Mouse (Mus musculus): ENCODE results near the gene Xrcc6. TPM values are rescaled to one million over a fixed set of nuclear protein-coding genes. Genes with fewer than 3 reads are reported as not detected.
A peak's percentile ranks its signal among the peaks of the same experiment; 100 is the strongest.

Gene Xrcc6
- polyA plus RNA-seq, 1 experiment from 2014 or later, result 19.6 TPM

- no peaks in the 10 kb centered on the region for H3K36me3 ChIP-seq (ENCODE audit: insufficient read depth, low read length)
- H3K27ac ChIP-seq (ENCODE audit: low read length), result no peak overlapping the region
- no peak overlapping the region for H3K4me2 ChIP-seq (replicated peaks; ENCODE audit: low read depth, low read length)
- H3K4me1 ChIP-seq (ENCODE audit: insufficient read depth, low read depth, low read length), result no peaks in the 10 kb centered on the region
- no peaks in the 10 kb centered on the region for H3K9me3 ChIP-seq (ENCODE audit: low read length)
- no peak for ATAC-seq
- no peaks in the 10 kb centered on the region for H3K27me3 ChIP-seq (replicated peaks; ENCODE audit: insufficient read depth, low read length)
- H3K9ac ChIP-seq (replicated peaks; ENCODE audit: low read depth), result no peak overlapping the region
- TF ChIP-seq CTCF (IDR thresholded peaks at IDR 0.05), result no peak
- TF ChIP-seq EP300 (IDR thresholded peaks at IDR 0.05), result no peak
- 22% methylated on average over 8 of the region's 9 CpGs for WGBS
- no peak for DNase-seq (ENCODE audit: low spot score)
- H3K4me3 ChIP-seq (ENCODE audit: low read depth, low read length), result no peak overlapping the region
Observed at GRCm38 (mm10) chr15:81943176-81943749, 44.4 kb upstream of the Xrcc6 start.

DNA sequence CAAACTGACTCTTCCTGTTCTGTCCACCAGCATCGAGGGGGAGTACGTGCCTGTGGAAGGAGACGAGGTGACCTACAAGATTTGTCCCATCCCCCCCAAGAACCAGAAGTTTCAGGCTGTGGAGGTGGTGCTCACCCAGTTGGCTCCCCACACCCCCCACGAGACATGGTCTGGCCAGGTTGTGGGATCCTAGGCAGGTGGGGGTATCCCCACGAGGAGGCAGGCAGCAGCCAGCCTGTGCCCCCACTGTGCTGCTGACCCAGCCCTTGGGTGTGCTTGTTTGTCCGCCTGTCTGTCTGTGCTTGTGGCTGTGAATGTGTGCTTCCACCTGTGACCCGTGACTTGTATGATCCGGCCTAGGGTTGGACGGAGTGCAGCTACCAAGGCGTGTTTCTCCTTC is 38.6 kb upstream of the Xrcc6 start:
- no peak overlapping the region for H3K4me3 ChIP-seq (ENCODE audit: low read depth, low read length)
- no peaks in the 10 kb centered on the region for H3K9me3 ChIP-seq (ENCODE audit: low read length)
- H3K27ac ChIP-seq (ENCODE audit: low read length), result no peak overlapping the region
- H3K4me1 ChIP-seq (ENCODE audit: insufficient read depth, low read depth, low read length), result no peaks in the 10 kb centered on the region
- no peaks in the 10 kb centered on the region for H3K36me3 ChIP-seq (ENCODE audit: insufficient read depth, low read length)
- no peak overlapping the region for H3K9ac ChIP-seq (replicated peaks; ENCODE audit: low read depth)
- 82% methylated on average over 10 of the region's 10 CpGs for WGBS
- DNase-seq (ENCODE audit: low spot score) (no peak), ATAC-seq (no peak)
- no peak for TF ChIP-seq EP300 (IDR thresholded peaks at IDR 0.05)
- TF ChIP-seq CTCF (IDR thresholded peaks at IDR 0.05), result no peak
- no peaks in the 10 kb centered on the region for H3K27me3 ChIP-seq (replicated peaks; ENCODE audit: insufficient read depth, low read length)
- H3K4me2 ChIP-seq (replicated peaks; ENCODE audit: low read depth, low read length), result no peak overlapping the region

GRCm38 (mm10) chr15:81949476-81950131 is 38.0 kb upstream of the Xrcc6 start:
- Histone ChIP-seq H3K4me1 (ENCODE audit: insufficient read depth, low read depth, low read length) (no peaks in the 10 kb centered on the region), H3K4me2 (replicated peaks; ENCODE audit: low read depth, low read length) (no peak overlapping the region), H3K9me3 (ENCODE audit: low read length) (no peaks in the 10 kb centered on the region), H3K36me3 (ENCODE audit: insufficient read depth, low read length) (no peaks in the 10 kb centered on the region), H3K27me3 (replicated peaks; ENCODE audit: insufficient read depth, low read length) (no peaks in the 10 kb centered on the region), H3K9ac (replicated peaks; ENCODE audit: low read depth) (no peak overlapping the region), H3K4me3 (ENCODE audit: low read depth, low read length) (no peak overlapping the region), H3K27ac (ENCODE audit: low read length) (no peak overlapping the region)
- TF ChIP-seq EP300 (IDR thresholded peaks at IDR 0.05), result no peak
- no peak for TF ChIP-seq CTCF (IDR thresholded peaks at IDR 0.05)
- DNase-seq (ENCODE audit: low spot score) (no peak), ATAC-seq (no peak)
- 70% methylated on average over 11 of the region's 11 CpGs for WGBS

DNA sequence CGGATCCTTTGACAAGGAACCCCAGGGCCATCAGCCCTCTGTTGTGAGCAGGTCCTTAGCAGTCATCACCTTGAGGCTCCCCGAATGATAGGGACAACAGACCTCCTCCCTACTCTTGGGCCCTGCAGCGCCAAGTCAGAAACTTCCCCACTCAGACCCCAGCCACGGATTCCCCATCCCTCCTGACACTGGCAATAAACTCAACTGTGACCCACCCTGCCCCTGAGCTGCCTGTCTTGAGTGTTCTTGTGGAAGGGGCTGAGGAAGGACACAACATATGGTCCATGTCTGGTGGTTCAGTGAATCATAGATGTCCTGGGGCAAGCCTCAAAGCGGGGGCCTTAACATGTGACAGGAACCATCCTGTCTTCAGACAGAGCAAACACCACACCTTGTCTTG is 36.9 kb upstream of the Xrcc6 start:
- TF ChIP-seq CTCF (IDR thresholded peaks at IDR 0.05), result no peak
- no peak for TF ChIP-seq EP300 (IDR thresholded peaks at IDR 0.05)
- Histone ChIP-seq H3K36me3 (ENCODE audit: insufficient read depth, low read length) (no peaks in the 10 kb centered on the region), H3K27me3 (replicated peaks; ENCODE audit: insufficient read depth, low read length) (no peaks in the 10 kb centered on the region), H3K9me3 (ENCODE audit: low read length) (no peaks in the 10 kb centered on the region), H3K27ac (ENCODE audit: low read length) (no peak overlapping the region), H3K9ac (replicated peaks; ENCODE audit: low read depth) (no peak overlapping the region), H3K4me3 (ENCODE audit: low read depth, low read length) (no peak overlapping the region), H3K4me1 (ENCODE audit: insufficient read depth, low read depth, low read length) (no peaks in the 10 kb centered on the region), H3K4me2 (replicated peaks; ENCODE audit: low read depth, low read length) (no peak overlapping the region)
- ATAC-seq (no peak), DNase-seq (ENCODE audit: low spot score) (no peak)
- 69% methylated on average over 5 of the region's 5 CpGs for WGBS

GRCm38 (mm10) chr15:81951159-81951558 is 36.5 kb upstream of the Xrcc6 start:
- no peak overlapping the region for H3K4me3 ChIP-seq (ENCODE audit: low read depth, low read length)
- no peaks in the 10 kb centered on the region for H3K4me1 ChIP-seq (ENCODE audit: insufficient read depth, low read depth, low read length)
- H3K27ac ChIP-seq (ENCODE audit: low read length), result no peak overlapping the region
- H3K36me3 ChIP-seq (ENCODE audit: insufficient read depth, low read length), result no peaks in the 10 kb centered on the region
- DNase-seq (ENCODE audit: low spot score) (no peak), ATAC-seq (no peak)
- 83% methylated on average over 9 of the region's 9 CpGs for WGBS
- TF ChIP-seq EP300 (IDR thresholded peaks at IDR 0.05), result no peak
- TF ChIP-seq CTCF (IDR thresholded peaks at IDR 0.05), result no peak
- no peaks in the 10 kb centered on the region for H3K27me3 ChIP-seq (replicated peaks; ENCODE audit: insufficient read depth, low read length)
- H3K9me3 ChIP-seq (ENCODE audit: low read length), result no peaks in the 10 kb centered on the region
- no peak overlapping the region for H3K9ac ChIP-seq (replicated peaks; ENCODE audit: low read depth)
- no peak overlapping the region for H3K4me2 ChIP-seq (replicated peaks; ENCODE audit: low read depth, low read length)

- H3K27ac ChIP-seq (ENCODE audit: low read length), result no peak overlapping the region
- ATAC-seq (no peak), DNase-seq (ENCODE audit: low spot score) (no peak)
- TF ChIP-seq CTCF (IDR thresholded peaks at IDR 0.05) (peak; percentile 2; the same call in 1 of the 2 replicates), EP300 (IDR thresholded peaks at IDR 0.05) (no peak)
- H3K4me1 ChIP-seq (ENCODE audit: insufficient read depth, low read depth, low read length), result no peaks in the 10 kb centered on the region
- no peaks in the 10 kb centered on the region for H3K9me3 ChIP-seq (ENCODE audit: low read length)
- no peak overlapping the region for H3K4me3 ChIP-seq (ENCODE audit: low read depth, low read length)
- no peaks in the 10 kb centered on the region for H3K36me3 ChIP-seq (ENCODE audit: insufficient read depth, low read length)
- H3K9ac ChIP-seq (replicated peaks; ENCODE audit: low read depth), result no peak overlapping the region
- no peak overlapping the region for H3K4me2 ChIP-seq (replicated peaks; ENCODE audit: low read depth, low read length)
- 76% methylated on average over 4 of the region's 4 CpGs for WGBS
- H3K27me3 ChIP-seq (replicated peaks; ENCODE audit: insufficient read depth, low read length), result no peaks in the 10 kb centered on the region
Observed at GRCm38 (mm10) chr15:81952310-81952709, 35.3 kb upstream of the Xrcc6 start.

Data from lung, postnatal 0 days (tissue).